Mouse (Mus musculus) liver, embryonic 14.5 days (tissue): ENCODE results near the gene Cnnm2. TPM values are rescaled to one million over a fixed set of nuclear protein-coding genes. Genes with fewer than 3 reads are reported as not detected.

Source experiments
- ATAC-seq: fragments of 200-750 bp; cut with Nextera tagmentation; 2 replicates; pipeline ENCODE4 v1.8.0; 2017; ENCODE audit warnings: moderate number of reproducible peaks, mild to moderate bottlenecking, moderate library complexity; ENCODE audit not compliant: insufficient read depth
- DNase-seq, 3 experiments: peaks; one replicate each; pipeline ENCODE4 v3.0.0-alpha.2; 2012 to 2013; ENCODE audit warnings: low read depth in 3 of 3, low spot score in 3 of 3
- H3K27ac ChIP-seq: fragments of 300-500 bp; sonication (generic); 2 replicates; pipeline ENCODE4 v1.5.1; 2014; ENCODE audit warnings: moderate library complexity, mild to moderate bottlenecking, control low read depth, inconsistent platforms
- H3K27me3 ChIP-seq: fragments of 300-500 bp; sonication (generic); 2 replicates; pipeline ENCODE4 v1.6.1; 2014; ENCODE audit warnings: mild to moderate bottlenecking, low read length, moderate library complexity; ENCODE audit not compliant: control insufficient read depth, insufficient read depth
- H3K36me3 ChIP-seq: fragments of 300-500 bp; sonication (generic); replicated peaks from 2 replicates; pipeline ENCODE4 v1.6.1; 2014; ENCODE audit warnings: low read depth; ENCODE audit not compliant: control insufficient read depth, insufficient read depth
- H3K4me1 ChIP-seq, 2 experiments: fragments of 200-500 bp in 1 of 2; fragments of 300-500 bp in 1 of 2; sonication (generic) in 1 of 2; replicated peaks; 2 replicates each; pipeline ENCODE4 v1.6.1; 2012 to 2014; ENCODE audit warnings: antibody characterized with exemption in 1 of 2, inconsistent platforms in 1 of 2, low read length in 1 of 2; ENCODE audit not compliant: control insufficient read depth in 2 of 2, insufficient read depth in 2 of 2
- H3K4me2 ChIP-seq: fragments of 300-500 bp; sonication (generic); 2 replicates; pipeline ENCODE4 v1.6.1; 2014; ENCODE audit warnings: low read depth, mild to moderate bottlenecking, control low read depth, moderate library complexity
- H3K4me3 ChIP-seq, 2 experiments: fragments of 200-500 bp in 1 of 2; fragments of 300-500 bp in 1 of 2; sonication (generic) in 1 of 2; 2 replicates each; pipeline ENCODE4 v1.5.1; 2012 to 2014; ENCODE audit warnings: low read depth in 2 of 2, low read length in 2 of 2, mild to moderate bottlenecking in 2 of 2, control low read depth in 1 of 2, inconsistent platforms in 1 of 2, moderate library complexity in 1 of 2; ENCODE audit not compliant: insufficient read depth in 1 of 2
- H3K9ac ChIP-seq: fragments of 300-500 bp; sonication (generic); replicated peaks from 2 replicates; pipeline ENCODE4 v1.6.1; 2014; ENCODE audit warnings: mild to moderate bottlenecking, control low read depth, moderate library complexity
- H3K9me3 ChIP-seq: fragments of 300-500 bp; sonication (generic); 2 replicates; pipeline ENCODE4 v1.6.1; 2016; ENCODE audit warnings: low read length, mixed read lengths; ENCODE audit not compliant: control insufficient read depth
- CTCF ChIP-seq: IDR thresholded peaks from 2 replicates; pipeline ENCODE4 v1.5.1; 2016; ENCODE audit warnings: antibody characterized with exemption, low read depth, control low read depth
- EP300 ChIP-seq: IDR thresholded peaks from 2 replicates; pipeline ENCODE4 v1.6.1; 2016; ENCODE audit warnings: antibody characterized with exemption, low read depth
- WGBS: fragments of 180-500 bp; shearing (Covaris S2); extraction: QIAGEN DNeasy Blood & Tissue Kit; methylation state at CpG from one replicate; pipeline ENCODE4 v1.1.7; 2014; ENCODE audit not compliant: insufficient replicate concordance; 5-methylcytosine and 5-hydroxymethylcytosine counted together
- polyA plus RNA-seq, 2 experiments: library from polyadenylated mRNA; depleted of rRNA in 1 of 2; stranded (reverse) in 1 of 2; unstranded in 1 of 2; fragments of >200 nt; fragmentation: Nextera tagmentation in 1 of 2; extraction: Ambion mirVana in 1 of 2; gene quantifications; 2 replicates each; pipeline versions ENCODE4 v1.2.1 to v1.2.3; 2012 to 2014

The Cnnm2 gene
- polyA plus RNA-seq, 2 experiments = 1.5 to 1.7 TPM

- H3K9ac ChIP-seq = no peak overlapping the region
- no peaks in the 10 kb centered on the region for H3K9me3 ChIP-seq
- DNase-seq (no peak), ATAC-seq (no peak)
- TF ChIP-seq EP300 = no peak
- TF ChIP-seq CTCF = no peak
- H3K27ac ChIP-seq = no peak overlapping the region
- H3K4me1 ChIP-seq = peaks cover 12 to 17% of the 10 kb centered on the region in 2 experiments
- no peak overlapping the region for H3K4me2 ChIP-seq
- 88% methylated on average over 8 of the region's 8 CpGs for WGBS
- no peaks in the 10 kb centered on the region; the same call in 1 of the 2 replicates for H3K36me3 ChIP-seq
- no peaks in the 10 kb centered on the region for H3K27me3 ChIP-seq
- no peak overlapping the region for H3K4me3 ChIP-seq
Observed at GRCm38 (mm10) chr19:46726142-46726541, 35.3 kb upstream of the Cnnm2 start.

- WGBS = 53% methylated on average over 8 of the region's 8 CpGs
- TF ChIP-seq EP300 (no peak), CTCF (no peak)
- DNase-seq (peak; percentile 24 to 45 (median 33)), ATAC-seq (peak; percentile 36; the same call in 1 of the 2 replicates)
- H3K9ac ChIP-seq = no peak overlapping the region
- no peak overlapping the region for H3K4me3 ChIP-seq
- peak overlapping the region; percentile 48; the same call in 1 of the 2 replicates for H3K4me2 ChIP-seq
- H3K27ac ChIP-seq = no peak overlapping the region
- peaks cover 12 to 17% of the 10 kb centered on the region in 2 experiments for H3K4me1 ChIP-seq
- H3K9me3 ChIP-seq = no peaks in the 10 kb centered on the region
- no peaks in the 10 kb centered on the region; the same call in 1 of the 2 replicates for H3K36me3 ChIP-seq
- no peaks in the 10 kb centered on the region for H3K27me3 ChIP-seq
Observed at GRCm38 (mm10) chr19:46727140-46727736, 34.2 kb upstream of the Cnnm2 start.

GRCm38 (mm10) chr19:46727945-46728540 lies 33.4 kb upstream of the Cnnm2 start:
- peak; percentile 62 for TF ChIP-seq EP300
- no peak for TF ChIP-seq CTCF
- Histone ChIP-seq H3K27me3 (no peaks in the 10 kb centered on the region), H3K27ac (no peak overlapping the region), H3K9me3 (no peaks in the 10 kb centered on the region), H3K4me3 (no peak overlapping the region; a peak in 1 of 4 replicates), H3K4me1 (peaks cover 12 to 17% of the 10 kb centered on the region in 2 experiments), H3K4me2 (peak overlapping the region; percentile 48), H3K36me3 (no peaks in the 10 kb centered on the region), H3K9ac (peak overlapping the region; percentile 13; the same call in 1 of the 2 replicates)
- WGBS = 8% methylated on average over 11 of the region's 11 CpGs
- DNase-seq = peak; percentile 37 to 58 (median 46)
- peak; percentile 83 for ATAC-seq

GRCm38 (mm10) chr19:46728909-46729308 lies 32.5 kb upstream of the Cnnm2 start:
- no peak overlapping the region for H3K4me2 ChIP-seq
- 50% methylated on average over 3 of the region's 3 CpGs for WGBS
- no peak overlapping the region for H3K4me3 ChIP-seq
- H3K9ac ChIP-seq = no peak overlapping the region
- no peaks in the 10 kb centered on the region for H3K27me3 ChIP-seq
- peaks cover 12 to 17% of the 10 kb centered on the region in 2 experiments for H3K4me1 ChIP-seq
- DNase-seq (no peak), ATAC-seq (no peak)
- no peak overlapping the region for H3K27ac ChIP-seq
- no peaks in the 10 kb centered on the region for H3K9me3 ChIP-seq
- TF ChIP-seq CTCF (no peak), EP300 (no peak)
- H3K36me3 ChIP-seq = no peaks in the 10 kb centered on the region

- H3K27me3 ChIP-seq = no peaks in the 10 kb centered on the region
Observed at GRCm38 (mm10) chr19:46731351-46731750, 30.0 kb upstream of the Cnnm2 start.

More at GRCm38 (mm10) chr19:46731351-46731750, 30.0 kb upstream of the Cnnm2 start:
- no peak overlapping the region for H3K4me2 ChIP-seq
- no peak overlapping the region for H3K27ac ChIP-seq
- H3K4me3 ChIP-seq = no peak overlapping the region
- 78% methylated on average over 10 of the region's 10 CpGs for WGBS
- H3K9ac ChIP-seq = no peak overlapping the region
- no peak for TF ChIP-seq CTCF
- no peak for TF ChIP-seq EP300
- DNase-seq (no peak), ATAC-seq (no peak)
- H3K9me3 ChIP-seq = no peaks in the 10 kb centered on the region
- no peaks in the 10 kb centered on the region for H3K36me3 ChIP-seq
- peaks cover 12 to 17% of the 10 kb centered on the region in 2 experiments for H3K4me1 ChIP-seq
